Mouse (Mus musculus) bone marrow macrophage, adult 2 months (primary cell): ENCODE data around the gene Rab19. TPM values are rescaled to one million over a fixed set of nuclear protein-coding genes. Genes with fewer than 3 reads are reported as not detected.
"Not testable (repeated sequence)": the region's sequence is repeated elsewhere in the genome, so short reads cannot be mapped to it uniquely, and the experiment has no call there.

ENCODE experiments used
- H3K27ac ChIP-seq: 2 replicates; pipeline ENCODE4 v1.5.1; 2012; ENCODE audit warnings: low read depth, low read length; ENCODE audit not compliant: insufficient read depth
- H3K4me1 ChIP-seq: 2 replicates; pipeline ENCODE4 v1.6.1; 2012; ENCODE audit warnings: low read length; ENCODE audit not compliant: control insufficient read depth, insufficient read depth
- H3K4me3 ChIP-seq: 2 replicates; pipeline ENCODE4 v1.5.1; 2012; ENCODE audit warnings: mild to moderate bottlenecking, low read length, moderate library complexity; ENCODE audit not compliant: insufficient read depth
- CTCF ChIP-seq: IDR thresholded peaks from 2 replicates; pipeline ENCODE4 v1.5.1; 2012; ENCODE audit warnings: low read depth, mild to moderate bottlenecking, low read length, moderate library complexity
- POLR2A ChIP-seq: IDR thresholded peaks from 2 replicates; pipeline ENCODE4 v1.6.1; 2012; ENCODE audit warnings: mild to moderate bottlenecking, low read depth, low read length, borderline replicate concordance
- polyA plus RNA-seq: library from polyadenylated mRNA; stranded (reverse); fragments of >200 nt; gene quantifications from 2 replicates; pipeline ENCODE4 v1.2.4, GENCODE M21; 2012; ENCODE audit not compliant: missing spikeins, insufficient read depth, insufficient read length

The Rab19 gene
- polyA plus RNA-seq, 1 experiment, result 6.5 TPM

DNA sequence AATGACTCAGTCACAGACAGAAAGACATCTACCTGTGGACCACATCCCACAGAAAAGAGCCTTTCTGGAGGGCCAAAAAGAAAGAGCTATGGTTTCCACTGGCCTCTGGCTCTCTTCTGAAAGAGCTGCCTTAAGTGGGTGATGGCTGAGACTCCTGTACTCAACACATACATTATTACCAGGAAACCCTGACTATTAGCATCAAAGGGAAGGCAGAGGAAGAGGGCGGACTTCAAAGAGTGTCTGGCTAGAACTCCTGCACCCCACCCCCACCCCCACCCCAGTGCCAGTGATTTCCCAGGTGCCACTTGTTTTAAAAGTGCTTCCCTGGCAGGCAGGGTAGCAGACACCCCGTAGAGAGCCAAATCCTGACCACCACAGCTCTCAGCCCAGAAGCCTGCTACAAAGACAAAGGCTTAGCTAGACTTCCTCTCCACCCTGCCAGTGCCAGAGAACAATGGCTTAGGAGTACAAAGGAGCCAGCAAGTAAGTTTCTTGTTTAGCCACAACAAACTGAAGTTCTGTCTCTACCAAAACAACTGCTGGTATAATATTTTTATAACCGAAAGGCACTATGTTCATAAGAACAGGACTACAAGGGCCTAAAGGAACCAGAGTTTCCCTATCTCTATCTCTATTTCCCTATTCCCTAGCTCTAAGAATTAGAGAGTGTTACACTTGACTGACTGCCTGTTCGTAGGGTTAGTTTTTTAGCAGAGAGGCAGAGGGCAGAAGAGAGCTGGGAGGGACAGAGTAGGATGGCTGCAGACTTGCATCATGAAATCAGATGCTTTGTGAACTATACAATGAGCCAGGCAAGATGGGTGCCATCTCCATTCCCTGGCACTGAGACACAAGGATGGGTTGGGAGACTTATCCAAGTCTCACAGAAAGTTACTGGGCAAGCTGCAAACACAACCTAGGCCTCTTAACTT lies 32.8 kb upstream of the Rab19 start:
- Histone ChIP-seq H3K4me1 (peaks cover 8% of the 10 kb centered on the region; the same call in 1 of the 2 replicates), H3K4me3 (no peak overlapping the region), H3K27ac (no peak overlapping the region)
- TF ChIP-seq POLR2A (no peak), CTCF (no peak)

DNA sequence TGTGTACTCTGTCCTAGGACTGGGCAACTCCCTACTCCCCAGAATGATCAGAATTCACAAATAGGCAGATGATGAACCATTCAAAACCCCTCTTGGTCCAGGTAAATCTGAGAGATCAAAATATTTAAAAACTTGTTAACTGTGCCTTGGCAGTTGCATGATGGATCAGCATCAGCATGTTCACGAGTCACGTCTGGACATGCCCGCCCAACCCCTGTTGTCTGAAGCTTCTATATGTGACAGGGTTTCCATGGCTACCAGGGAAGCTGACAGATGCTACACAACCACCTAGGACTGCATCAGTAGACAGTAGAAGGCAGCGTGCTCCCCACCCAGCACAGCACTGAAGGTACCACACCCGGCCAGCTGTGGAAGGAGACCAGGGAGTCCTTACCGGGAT lies 32.0 kb upstream of the Rab19 start:
- Histone ChIP-seq H3K4me3 (no peak overlapping the region), H3K4me1 (peaks cover 8% of the 10 kb centered on the region; the same call in 1 of the 2 replicates), H3K27ac (no peak overlapping the region)
- no peak for TF ChIP-seq CTCF
- no peak for TF ChIP-seq POLR2A

DNA sequence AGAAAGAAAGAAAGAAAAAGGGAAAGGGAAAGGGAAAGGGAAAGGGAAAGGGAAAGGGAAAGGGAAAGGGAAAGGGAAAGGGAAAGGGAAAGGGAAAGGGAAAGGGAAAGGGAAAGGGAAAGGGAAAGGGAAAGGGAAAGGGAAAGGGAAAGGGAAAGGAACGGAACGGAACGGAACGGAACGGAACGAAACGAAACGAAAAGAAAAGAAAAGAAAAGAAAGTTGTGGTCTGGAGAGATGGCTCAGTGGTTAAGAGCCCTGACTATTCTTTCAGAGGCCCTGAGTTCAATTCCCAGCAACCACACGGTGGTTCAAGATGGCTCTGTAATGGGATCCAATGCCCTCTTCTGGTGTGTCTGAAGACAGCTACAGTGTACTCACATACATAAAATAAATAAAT lies 21.8 kb upstream of the Rab19 start:
- not testable (repeated sequence) for H3K27ac ChIP-seq, H3K4me1 ChIP-seq, H3K4me3 ChIP-seq

DNA sequence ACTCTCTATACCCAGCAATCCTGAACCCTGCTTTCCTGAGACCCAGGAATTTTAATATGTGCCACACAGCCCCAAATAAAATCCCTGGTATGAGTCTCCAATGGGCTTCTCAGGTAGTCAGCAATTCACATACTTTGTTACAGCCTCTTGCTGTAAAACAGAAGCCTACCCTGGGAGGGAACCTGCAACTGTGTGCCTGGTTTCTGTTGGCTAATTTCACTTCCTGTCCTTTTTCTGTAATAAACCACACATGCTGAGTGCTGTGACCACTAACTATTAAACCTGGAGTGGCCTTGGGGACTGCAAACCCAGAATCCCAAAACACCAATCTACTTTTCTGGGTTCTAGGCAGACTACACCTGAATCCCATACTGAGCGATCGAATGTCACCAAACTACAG lies 18.3 kb upstream of the Rab19 start:
- Histone ChIP-seq H3K4me1 (peaks cover 10% of the 10 kb centered on the region), H3K27ac (no peak overlapping the region), H3K4me3 (no peak overlapping the region)
- TF ChIP-seq CTCF (no peak), POLR2A (no peak)

DNA sequence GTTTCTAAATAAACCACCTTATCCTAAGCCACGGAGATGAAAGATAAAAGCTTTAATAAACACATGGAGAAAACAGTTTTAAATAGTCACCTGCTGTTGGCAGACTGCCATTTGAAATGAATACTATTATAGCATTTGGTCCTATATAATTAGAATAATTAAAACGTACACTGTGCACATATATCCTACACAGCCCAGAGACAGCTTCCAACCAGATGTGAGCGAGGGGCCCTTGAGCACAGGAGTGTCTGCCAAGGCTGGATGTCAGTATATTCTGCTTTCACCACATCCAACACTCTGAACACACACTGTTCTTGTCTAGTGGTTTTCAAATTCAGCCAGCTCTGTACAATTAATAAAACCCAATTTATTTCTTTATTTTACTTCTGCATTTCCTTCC lies 11.3 kb upstream of the Rab19 start:
- Histone ChIP-seq H3K4me3 (no peak overlapping the region), H3K4me1 (peaks cover 29% of the 10 kb centered on the region), H3K27ac (no peak overlapping the region)
- no peak for TF ChIP-seq POLR2A
- no peak for TF ChIP-seq CTCF

DNA sequence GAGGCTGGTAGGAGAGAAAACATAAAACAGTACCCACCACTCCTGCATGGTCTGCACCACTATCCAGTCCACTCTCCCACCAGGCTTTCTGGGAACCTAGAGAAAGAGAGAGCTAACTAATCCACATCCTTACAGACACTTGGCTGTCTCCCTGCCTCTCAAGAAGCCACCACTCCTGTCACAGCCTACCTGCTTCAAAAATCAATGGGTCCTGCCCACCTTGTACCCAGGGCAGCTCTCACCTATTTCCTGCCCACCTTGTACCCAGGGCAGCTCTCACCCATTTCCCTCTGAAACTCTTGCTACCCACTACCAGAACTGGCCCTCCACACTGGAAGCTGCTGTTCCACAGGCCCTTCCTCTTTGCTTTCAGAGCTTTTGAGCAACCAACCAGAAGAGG lies 8.9 kb upstream of the Rab19 start:
- peak overlapping the region; percentile 10; the same call in 1 of the 2 replicates for H3K4me3 ChIP-seq
- peak overlapping the region; percentile 80 for H3K27ac ChIP-seq
- peaks cover 36% of the 10 kb centered on the region for H3K4me1 ChIP-seq
- TF ChIP-seq POLR2A (no peak), CTCF (no peak)

DNA sequence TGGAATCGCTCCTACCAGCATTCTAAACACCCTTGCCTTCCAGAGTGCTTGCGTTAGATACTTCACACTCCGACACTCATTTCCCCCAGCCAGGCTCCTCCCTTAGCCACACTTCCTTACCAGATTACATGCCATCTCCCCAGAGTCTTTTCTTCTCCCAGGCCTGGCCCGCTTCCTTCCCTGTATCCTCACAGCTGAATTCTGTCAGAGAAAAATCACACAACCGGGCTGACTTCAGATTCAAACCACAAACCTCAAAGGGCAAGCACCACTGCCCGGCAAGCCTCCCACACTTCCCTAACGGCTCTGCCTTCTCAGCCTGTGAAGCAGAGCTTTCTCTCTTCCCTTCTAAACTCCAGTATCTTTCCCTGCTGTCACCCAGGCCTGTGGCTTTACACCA lies 8.2 kb upstream of the Rab19 start:
- no peak for TF ChIP-seq CTCF
- TF ChIP-seq POLR2A, result no peak
- peak overlapping the region; percentile 80 for H3K27ac ChIP-seq
- H3K4me3 ChIP-seq, result peak overlapping the region; percentile 12
- peaks cover 36% of the 10 kb centered on the region for H3K4me1 ChIP-seq

DNA sequence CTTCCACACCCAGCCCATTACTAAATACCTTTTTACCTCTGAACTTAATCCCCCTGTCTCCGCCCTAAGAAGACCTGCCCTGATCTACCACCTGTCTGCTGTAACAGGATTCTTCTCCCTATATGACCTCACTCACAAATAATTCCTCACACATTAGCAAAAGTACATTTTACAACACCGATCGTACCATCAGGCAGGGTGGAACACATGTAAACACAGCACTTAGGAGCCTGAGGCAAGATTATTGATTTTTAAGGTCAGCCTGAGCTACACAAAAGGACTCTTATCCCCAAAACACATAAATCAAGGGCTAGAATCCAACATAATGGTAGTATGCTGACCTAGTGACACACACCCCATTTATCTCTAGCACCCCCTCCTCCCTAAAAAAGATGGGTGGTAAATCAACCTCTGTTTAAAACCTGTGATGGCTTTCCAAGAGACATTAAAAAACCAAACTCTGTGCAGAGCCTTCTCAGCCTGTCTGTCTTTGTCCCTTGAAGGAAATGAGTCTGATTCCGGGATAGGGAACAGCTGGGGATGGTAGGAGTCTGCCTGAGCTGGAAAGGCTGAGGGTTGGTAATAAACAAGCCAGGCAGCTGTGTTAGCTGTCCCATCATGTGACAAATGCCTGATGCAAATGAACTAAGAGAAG lies 7.5 kb upstream of the Rab19 start:
- Histone ChIP-seq H3K4me1 (peaks cover 37% of the 10 kb centered on the region), H3K4me3 (no peak overlapping the region), H3K27ac (peak overlapping the region; percentile 77)
- TF ChIP-seq CTCF (no peak), POLR2A (no peak)

DNA sequence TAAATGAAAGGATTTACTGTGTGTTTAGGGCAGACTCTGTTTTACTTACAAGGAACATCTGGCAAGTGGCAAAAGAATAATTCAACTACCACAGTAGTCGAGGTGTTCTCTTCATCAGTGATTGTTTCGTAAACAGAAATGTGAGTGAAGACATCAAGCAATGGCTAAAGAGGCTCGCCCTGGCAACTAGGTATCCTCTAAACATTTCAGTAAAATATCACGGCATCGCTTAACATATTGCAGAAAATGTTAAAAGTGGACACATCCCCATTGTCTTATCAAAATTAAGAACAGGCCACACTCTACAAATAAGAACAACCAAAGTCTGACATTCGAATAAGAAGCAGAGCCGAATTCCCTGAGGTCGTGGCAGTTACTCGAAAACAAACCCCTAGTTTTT lies 4.2 kb upstream of the Rab19 start:
- TF ChIP-seq POLR2A (no peak), CTCF (no peak)
- no peak overlapping the region for H3K27ac ChIP-seq
- peak overlapping the region; percentile 92 for H3K4me3 ChIP-seq
- peaks cover 46% of the 10 kb centered on the region for H3K4me1 ChIP-seq

DNA sequence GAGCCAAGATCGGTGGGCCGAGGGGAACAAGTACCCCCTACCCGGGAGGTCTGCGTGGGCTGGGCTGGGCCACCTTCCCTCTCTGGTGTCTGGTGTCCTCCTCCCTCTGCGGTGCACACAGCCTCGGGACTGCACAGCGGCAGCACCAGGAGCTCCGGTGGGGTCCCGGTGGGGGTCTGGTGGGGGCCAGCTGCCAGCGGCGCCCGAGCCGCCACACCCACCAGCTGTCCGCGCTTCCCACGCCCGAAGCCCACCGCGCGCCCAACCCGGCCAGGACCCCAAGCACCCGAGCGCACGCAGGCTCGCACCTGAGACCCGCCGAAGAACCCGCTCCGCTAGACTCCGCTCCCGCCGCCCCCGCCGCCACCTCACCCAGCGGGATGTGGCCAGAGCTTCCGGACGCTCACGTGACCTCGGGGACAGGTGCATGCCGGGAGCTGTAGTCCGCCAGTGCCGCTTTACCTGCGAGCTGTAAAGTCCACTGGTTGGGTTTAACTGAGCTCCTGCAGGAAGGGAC lies 3.6 kb upstream of the Rab19 start, which contains the start of gene Slc37a3:
TSS of gene Slc37a3 (minus strand) at position 365 of the 517 bp plus-strand sequence.
- peak within 1 kb of the TSS; percentile 92 for H3K4me3 ChIP-seq
- peaks cover 44% of the 10 kb centered on the region for H3K4me1 ChIP-seq
- TF ChIP-seq CTCF (no peak), POLR2A (no peak)
- peak within 1 kb of the TSS; percentile 71 for H3K27ac ChIP-seq

DNA sequence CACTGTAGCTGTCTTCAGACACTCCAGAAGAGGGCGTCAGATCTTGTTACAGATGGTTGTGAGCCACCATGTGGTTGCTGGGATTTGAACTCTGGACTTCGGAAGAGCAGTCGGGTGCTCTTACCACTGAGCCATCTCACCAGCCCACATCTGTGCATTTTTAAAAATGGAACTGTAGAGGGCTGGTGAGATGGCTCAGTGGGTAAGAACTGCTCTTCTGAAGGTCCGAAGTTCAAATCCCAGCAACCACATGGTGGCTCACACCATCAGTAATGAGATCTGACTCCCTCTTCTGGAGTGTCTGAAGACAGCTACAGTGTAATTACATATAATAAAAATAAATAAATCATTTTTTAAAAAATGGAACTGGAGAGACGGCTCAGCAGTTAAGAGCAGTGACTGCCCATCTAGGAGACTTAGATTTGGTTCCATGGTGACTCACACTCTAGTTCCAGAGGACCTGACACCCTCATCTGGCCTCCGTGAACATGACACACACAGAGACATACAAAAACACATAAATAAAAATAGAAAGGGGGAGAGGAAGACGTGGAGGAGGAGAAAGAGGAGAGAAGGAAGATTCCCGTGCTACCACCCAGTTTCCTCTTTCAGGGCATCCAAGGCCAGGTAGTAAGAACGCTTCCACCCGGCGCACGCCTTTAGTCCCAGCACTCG lies 2.7 kb upstream of the Rab19 start:
- H3K4me3 ChIP-seq, result not testable (repeated sequence)
- H3K27ac ChIP-seq, result peak overlapping the region; percentile 71
- peaks cover 41% of the 10 kb centered on the region for H3K4me1 ChIP-seq
